Mouse (Mus musculus): ENCODE results near the gene Arhgap20. TPM values are rescaled to one million over a fixed set of nuclear protein-coding genes. Genes with fewer than 3 reads are reported as not detected.

Arhgap20 gene
- total RNA-seq, 2 experiments from 2014 or later: 41.7 to 48.3 TPM

Other genes starting within 250 kb of the Arhgap20 start
- 10 to 100 TPM; 16.0 to 19.8 TPM for gene Fdx1, start 198.2 kb downstream of the Arhgap20 start, total RNA-seq (2021)

Measured in layer of hippocampus, postnatal 14 days (tissue).